Mouse (Mus musculus): ENCODE data around the gene 4930404H24Rik. TPM values are rescaled to one million over a fixed set of nuclear protein-coding genes. Genes with fewer than 3 reads are reported as not detected.

4930404H24Rik gene
- not detected in 2 replicates for polyA plus RNA-seq (2014; fragmentation: Nextera tagmentation; extraction: Ambion mirVana)

DNA sequence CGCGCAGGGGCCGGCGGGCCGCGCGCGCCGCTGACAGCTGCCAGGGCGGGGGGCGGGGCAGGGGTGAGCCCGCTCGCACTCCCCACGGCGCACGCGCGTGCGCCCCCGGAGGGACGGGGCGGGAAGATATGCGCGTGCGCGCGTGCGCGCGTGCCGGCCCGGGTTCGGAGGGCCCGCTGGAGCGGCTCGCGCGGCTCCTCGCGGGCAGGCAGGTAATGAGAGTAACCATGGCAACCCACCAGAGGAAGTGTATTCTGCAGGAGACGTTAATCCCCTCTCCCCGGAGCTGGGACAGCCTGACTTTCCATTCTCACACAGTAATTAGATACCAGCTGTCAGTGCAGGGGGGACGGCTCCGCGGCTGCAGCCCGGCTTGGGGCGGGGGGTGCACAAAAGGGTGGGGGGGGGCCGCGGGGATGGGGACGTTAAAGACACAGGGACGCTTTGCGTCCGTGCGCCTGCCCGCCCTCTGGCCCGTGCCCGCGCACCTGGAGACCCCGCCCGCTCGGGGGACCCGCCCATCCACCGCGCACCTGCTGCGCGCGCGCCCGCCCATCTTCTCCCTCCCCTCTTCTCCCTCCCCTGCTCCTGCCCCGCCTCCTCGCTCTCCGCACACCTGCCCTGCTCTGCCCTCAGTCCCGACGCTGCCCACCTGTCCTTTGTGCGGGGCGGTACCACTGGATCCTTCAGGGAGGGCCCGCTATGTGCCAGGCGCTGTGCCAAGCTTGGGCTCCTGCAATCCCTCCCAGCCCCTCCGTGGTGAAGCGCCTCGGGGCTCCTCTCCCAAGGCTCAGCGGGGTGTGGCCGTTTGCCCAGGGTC is at the start of gene 4930404H24Rik:
Gene 4930404H24Rik (plus strand): TSS at position 218 of the 820 bp plus-strand sequence.
- WGBS: 1% methylated on average over 49 of the region's 83 CpGs
- ATAC-seq (ENCODE audit: low FRiP score) (peak; percentile 76), DNase-seq (ENCODE audit: low spot score) (peak; percentile 90)
- H3K4me1 ChIP-seq (replicated peaks; ENCODE audit: control insufficient read depth, insufficient read depth, low read length): peaks cover 17% of the 10 kb centered on the region
- H3K36me3 ChIP-seq (ENCODE audit: control insufficient read depth, insufficient read depth, low read length): no peaks in the 10 kb centered on the region
- H3K4me2 ChIP-seq (replicated peaks; ENCODE audit: low read depth, low read length): peak within 1 kb of the TSS; percentile 99
- H3K9ac ChIP-seq (ENCODE audit: low read depth, low read length): peak within 1 kb of the TSS; percentile 60
- peak within 1 kb of the TSS; percentile 85 for H3K27ac ChIP-seq (ENCODE audit: low read depth, low read length)
- no peaks in the 10 kb centered on the region for H3K9me3 ChIP-seq (ENCODE audit: control insufficient read depth, low read length)
- H3K27me3 ChIP-seq (ENCODE audit: control insufficient read depth, insufficient read depth, low read length): peaks cover 16% of the 10 kb centered on the region
- H3K4me3 ChIP-seq (ENCODE audit: low read depth, low read length): peak within 1 kb of the TSS; percentile 56

DNA sequence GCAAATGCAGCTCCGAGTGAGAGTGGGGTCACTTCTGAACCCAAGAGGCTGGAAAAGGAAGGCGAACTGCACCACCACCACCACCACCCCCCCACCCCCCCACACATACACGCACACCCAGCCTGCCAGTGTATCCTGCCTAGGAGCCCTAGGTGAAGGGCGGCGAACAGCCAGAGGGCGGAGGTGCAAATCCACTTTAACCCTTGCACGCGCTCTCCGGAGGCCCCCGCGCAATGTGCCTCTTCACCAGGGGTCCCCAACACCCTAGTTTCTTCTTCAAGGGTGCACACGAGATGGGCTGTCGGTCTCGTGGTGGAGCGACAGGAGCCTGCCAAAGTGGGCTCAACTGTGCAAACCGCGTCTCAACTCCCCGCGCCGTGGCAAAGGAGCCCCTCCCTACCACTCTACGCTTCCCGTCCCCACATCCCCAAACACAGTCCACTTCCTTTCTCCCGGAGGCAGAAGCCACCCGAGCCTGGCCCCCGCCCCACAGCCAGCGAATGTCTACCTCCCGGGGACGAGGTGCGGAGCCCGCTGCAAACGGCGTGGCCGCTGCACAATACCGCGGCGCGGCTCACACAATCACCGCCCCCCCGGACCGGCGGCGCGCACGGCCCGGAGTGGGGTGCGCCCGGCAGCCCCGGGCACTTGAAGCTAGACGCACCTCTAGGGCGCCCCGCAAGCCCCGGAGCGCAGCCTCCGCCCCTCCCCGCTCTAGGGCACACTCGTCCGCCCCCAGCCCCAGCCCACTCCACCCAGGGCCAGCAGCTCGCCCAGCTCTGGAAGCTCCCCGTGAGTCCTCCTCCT is 49.0 kb upstream of the 4930404H24Rik start:
- peak overlapping the region; percentile 93 for H3K27ac ChIP-seq (ENCODE audit: low read depth, low read length)
- no peaks in the 10 kb centered on the region for H3K9me3 ChIP-seq (ENCODE audit: control insufficient read depth, low read length)
- H3K4me2 ChIP-seq (replicated peaks; ENCODE audit: low read depth, low read length): peak overlapping the region; percentile 96
- H3K9ac ChIP-seq (ENCODE audit: low read depth, low read length): peak overlapping the region; percentile 71
- under 1% methylated on average over 46 of the region's 59 CpGs for WGBS
- no peaks in the 10 kb centered on the region for H3K36me3 ChIP-seq (ENCODE audit: control insufficient read depth, insufficient read depth, low read length)
- no peak for DNase-seq (ENCODE audit: low spot score)
- peak overlapping the region; percentile 92 for H3K4me3 ChIP-seq (ENCODE audit: low read depth, low read length)
- peaks cover 10% of the 10 kb centered on the region for H3K4me1 ChIP-seq (replicated peaks; ENCODE audit: control insufficient read depth, insufficient read depth, low read length)
- H3K27me3 ChIP-seq (ENCODE audit: control insufficient read depth, insufficient read depth, low read length): no peaks in the 10 kb centered on the region
- ATAC-seq (ENCODE audit: low FRiP score): peak; percentile 75

DNA sequence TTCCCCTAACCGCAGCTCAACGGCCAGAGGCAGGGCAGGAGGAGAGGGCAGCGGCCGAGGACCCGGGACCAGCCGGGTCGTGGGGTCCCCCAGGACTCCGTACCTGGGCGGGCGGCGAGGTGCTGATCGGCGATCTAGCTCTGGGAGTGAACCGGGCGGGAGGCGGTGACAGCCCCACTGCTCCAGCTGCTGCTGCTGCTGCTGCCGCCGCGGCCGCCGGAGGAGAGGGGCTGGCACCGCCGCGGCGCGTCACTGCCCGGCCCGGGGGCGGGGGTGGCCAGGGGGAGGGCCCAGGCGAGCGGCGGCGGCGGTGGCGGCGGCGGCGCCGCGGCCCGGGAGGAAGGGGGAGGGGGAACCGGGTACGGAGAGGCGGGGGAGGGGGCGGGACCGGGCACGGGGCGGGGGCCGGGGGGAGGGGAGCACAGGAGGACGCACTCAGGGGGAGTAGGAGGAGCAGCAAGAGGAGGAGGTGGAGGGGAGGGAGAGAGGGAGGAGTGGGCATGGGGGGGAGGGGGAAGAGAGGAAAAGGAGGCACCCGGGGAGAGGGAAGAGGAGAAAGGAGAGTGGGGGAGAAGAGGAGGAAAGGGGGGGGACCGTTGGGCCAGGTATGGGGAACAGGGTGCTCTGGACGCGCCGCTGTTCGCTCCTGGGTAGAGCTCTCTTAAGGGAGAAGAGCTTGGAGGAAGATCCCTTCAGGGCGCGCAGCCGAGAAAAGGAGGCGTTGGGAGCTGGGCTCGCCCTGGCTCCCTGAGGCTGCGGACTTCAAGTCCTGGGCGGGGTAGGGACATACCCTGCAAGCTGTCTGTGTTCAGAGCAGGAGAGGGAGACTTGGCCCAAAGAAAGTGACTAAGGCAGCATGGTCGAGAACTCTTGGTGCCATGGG is 48.1 kb upstream of the 4930404H24Rik start:
- Histone ChIP-seq H3K4me1 (replicated peaks; ENCODE audit: control insufficient read depth, insufficient read depth, low read length) (peaks cover 10% of the 10 kb centered on the region), H3K4me3 (ENCODE audit: low read depth, low read length) (peak overlapping the region; percentile 92), H3K9ac (ENCODE audit: low read depth, low read length) (peak overlapping the region; percentile 77), H3K27ac (ENCODE audit: low read depth, low read length) (peak overlapping the region; percentile 93), H3K27me3 (ENCODE audit: control insufficient read depth, insufficient read depth, low read length) (no peaks in the 10 kb centered on the region), H3K9me3 (ENCODE audit: control insufficient read depth, low read length) (no peaks in the 10 kb centered on the region), H3K36me3 (ENCODE audit: control insufficient read depth, insufficient read depth, low read length) (no peaks in the 10 kb centered on the region), H3K4me2 (replicated peaks; ENCODE audit: low read depth, low read length) (peak overlapping the region; percentile 96)
- DNase-seq (ENCODE audit: low spot score): peak; percentile 82
- WGBS: under 1% methylated on average over 30 of the region's 64 CpGs
- ATAC-seq (ENCODE audit: low FRiP score): peak; percentile 75

DNA sequence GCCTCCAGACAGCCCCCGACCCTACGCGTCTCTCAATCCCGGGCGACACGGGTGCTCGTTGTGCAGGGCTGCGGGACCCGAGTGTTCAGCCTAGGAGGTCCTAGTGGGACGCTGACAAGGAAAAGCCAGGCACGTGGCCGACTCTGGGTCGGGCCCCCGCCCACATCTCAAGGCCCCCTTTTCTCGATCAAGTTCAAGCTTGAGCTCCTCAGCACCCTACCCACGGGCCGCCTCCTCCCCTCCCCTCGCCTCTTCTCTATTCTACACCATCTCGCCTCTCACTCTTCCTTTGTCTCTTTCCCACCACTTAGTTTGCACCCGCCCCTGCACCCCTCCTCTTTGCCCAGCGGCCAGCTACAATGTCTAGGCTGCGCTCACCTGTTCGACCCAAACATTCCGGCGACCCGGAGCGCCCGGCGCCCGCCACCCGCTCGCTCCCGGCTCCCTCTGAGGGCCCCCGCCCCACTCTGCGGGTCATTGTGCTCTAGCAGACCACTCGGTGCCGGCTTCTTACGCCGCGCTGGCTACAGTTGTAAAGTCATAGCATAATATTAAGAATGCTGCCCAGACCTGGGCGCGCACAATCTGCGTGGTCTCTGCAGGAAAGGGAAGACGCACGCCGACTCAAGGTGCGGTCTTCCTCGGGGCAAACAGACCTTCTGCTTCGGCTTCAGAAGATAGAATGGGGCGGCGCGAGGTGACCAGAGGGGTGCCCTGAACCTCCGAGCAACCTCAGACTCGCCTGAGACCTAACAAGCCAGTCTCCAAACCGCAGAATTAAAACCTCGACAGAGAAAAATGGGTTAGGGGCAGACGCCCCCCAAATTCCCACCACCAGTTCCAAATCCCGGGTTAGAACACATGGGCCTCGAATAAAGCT is 47.2 kb upstream of the 4930404H24Rik start:
- H3K27me3 ChIP-seq (ENCODE audit: control insufficient read depth, insufficient read depth, low read length): no peaks in the 10 kb centered on the region
- H3K36me3 ChIP-seq (ENCODE audit: control insufficient read depth, insufficient read depth, low read length): no peaks in the 10 kb centered on the region
- peak overlapping the region; percentile 93 for H3K27ac ChIP-seq (ENCODE audit: low read depth, low read length)
- DNase-seq (ENCODE audit: low spot score) (peak; percentile 75), ATAC-seq (ENCODE audit: low FRiP score) (peak; percentile 63)
- H3K9ac ChIP-seq (ENCODE audit: low read depth, low read length): peak overlapping the region; percentile 77
- peaks cover 10% of the 10 kb centered on the region for H3K4me1 ChIP-seq (replicated peaks; ENCODE audit: control insufficient read depth, insufficient read depth, low read length)
- H3K4me2 ChIP-seq (replicated peaks; ENCODE audit: low read depth, low read length): peak overlapping the region; percentile 96
- peak overlapping the region; percentile 92 for H3K4me3 ChIP-seq (ENCODE audit: low read depth, low read length)
- no peaks in the 10 kb centered on the region for H3K9me3 ChIP-seq (ENCODE audit: control insufficient read depth, low read length)
- under 1% methylated on average over 58 of the region's 59 CpGs for WGBS

DNA sequence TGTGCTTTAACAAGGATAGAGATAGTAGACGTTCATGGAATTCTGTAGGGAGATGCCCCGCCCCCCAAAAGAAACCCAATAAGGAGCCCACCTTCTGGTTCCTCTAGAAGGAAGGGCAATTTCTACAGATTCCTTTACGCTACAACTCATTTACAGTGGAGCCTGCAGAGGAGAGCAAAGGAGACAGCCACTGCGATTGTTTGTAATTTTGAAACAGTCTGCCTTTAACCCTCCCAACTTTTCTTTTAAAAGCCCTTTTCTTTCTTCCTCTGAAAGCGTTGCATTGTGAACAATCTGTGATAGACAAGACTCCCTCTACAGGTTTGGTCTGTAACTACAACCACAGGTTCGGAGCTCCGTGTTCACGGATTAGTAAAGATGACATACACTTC is 46.6 kb upstream of the 4930404H24Rik start:
- Histone ChIP-seq H3K9ac (ENCODE audit: low read depth, low read length) (peak overlapping the region; percentile 77), H3K27ac (ENCODE audit: low read depth, low read length) (peak overlapping the region; percentile 93; the same call in 1 of the 2 replicates), H3K36me3 (ENCODE audit: control insufficient read depth, insufficient read depth, low read length) (no peaks in the 10 kb centered on the region), H3K27me3 (ENCODE audit: control insufficient read depth, insufficient read depth, low read length) (no peaks in the 10 kb centered on the region), H3K4me1 (replicated peaks; ENCODE audit: control insufficient read depth, insufficient read depth, low read length) (peaks cover 10% of the 10 kb centered on the region), H3K4me3 (ENCODE audit: low read depth, low read length) (peak overlapping the region; percentile 92), H3K4me2 (replicated peaks; ENCODE audit: low read depth, low read length) (peak overlapping the region; percentile 96), H3K9me3 (ENCODE audit: control insufficient read depth, low read length) (no peaks in the 10 kb centered on the region)
- WGBS: under 1% methylated on average over 8 of the region's 8 CpGs
- DNase-seq (ENCODE audit: low spot score): peak; percentile 82
- no peak for ATAC-seq (ENCODE audit: low FRiP score)

DNA sequence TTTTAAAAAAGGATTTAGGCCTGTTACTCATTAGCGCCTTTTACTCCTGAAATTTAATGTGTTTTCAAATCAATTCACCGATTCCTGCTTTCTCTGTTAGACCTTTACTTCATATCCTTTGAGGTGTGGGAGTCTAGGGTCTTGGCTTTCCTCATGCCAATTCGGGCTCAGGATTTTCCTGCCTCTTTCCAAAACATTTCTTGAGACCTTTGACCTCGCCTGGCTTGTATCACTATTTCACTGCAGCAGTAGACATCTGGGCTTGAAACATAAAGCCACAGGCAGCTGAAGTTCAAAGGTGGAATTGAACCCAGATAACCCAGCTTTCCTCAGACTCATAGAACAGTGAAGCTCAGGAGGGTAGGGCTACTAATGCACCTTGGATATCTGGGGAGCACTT is 46.1 kb upstream of the 4930404H24Rik start:
- ATAC-seq (ENCODE audit: low FRiP score) (no peak), DNase-seq (ENCODE audit: low spot score) (no peak)
- no peaks in the 10 kb centered on the region for H3K36me3 ChIP-seq (ENCODE audit: control insufficient read depth, insufficient read depth, low read length)
- WGBS: 21% methylated on average over 4 of the region's 4 CpGs
- no peaks in the 10 kb centered on the region for H3K9me3 ChIP-seq (ENCODE audit: control insufficient read depth, low read length)
- H3K4me3 ChIP-seq (ENCODE audit: low read depth, low read length): no peak overlapping the region
- H3K4me2 ChIP-seq (replicated peaks; ENCODE audit: low read depth, low read length): no peak overlapping the region; the same call in 1 of the 2 replicates
- peaks cover 6% of the 10 kb centered on the region for H3K4me1 ChIP-seq (replicated peaks; ENCODE audit: control insufficient read depth, insufficient read depth, low read length)
- no peaks in the 10 kb centered on the region for H3K27me3 ChIP-seq (ENCODE audit: control insufficient read depth, insufficient read depth, low read length)
- no peak overlapping the region for H3K9ac ChIP-seq (ENCODE audit: low read depth, low read length)
- H3K27ac ChIP-seq (ENCODE audit: low read depth, low read length): no peak overlapping the region

DNA sequence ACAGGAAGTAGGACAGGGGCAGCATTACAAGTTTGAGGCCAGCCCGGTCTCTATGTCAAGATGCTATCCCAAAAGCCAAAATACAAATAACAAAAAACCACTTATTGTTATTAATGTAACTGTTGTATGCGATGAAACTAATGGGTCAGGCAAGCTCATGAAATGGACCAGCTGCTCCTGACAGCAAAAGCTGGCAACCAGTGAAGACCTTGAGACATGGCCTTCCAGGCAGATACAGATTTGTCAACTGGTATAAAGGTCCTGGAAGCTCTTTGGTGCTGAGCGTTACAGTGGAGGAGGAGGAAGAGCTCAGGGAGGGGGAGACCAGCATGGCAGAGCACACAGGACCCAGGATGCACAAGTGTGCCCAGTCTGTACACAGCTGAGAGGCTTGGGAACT is 44.9 kb upstream of the 4930404H24Rik start:
- Histone ChIP-seq H3K36me3 (ENCODE audit: control insufficient read depth, insufficient read depth, low read length) (no peaks in the 10 kb centered on the region), H3K4me1 (replicated peaks; ENCODE audit: control insufficient read depth, insufficient read depth, low read length) (peaks cover 3% of the 10 kb centered on the region; the same call in 1 of the 2 replicates), H3K4me2 (replicated peaks; ENCODE audit: low read depth, low read length) (no peak overlapping the region), H3K9me3 (ENCODE audit: control insufficient read depth, low read length) (no peaks in the 10 kb centered on the region), H3K27me3 (ENCODE audit: control insufficient read depth, insufficient read depth, low read length) (no peaks in the 10 kb centered on the region), H3K9ac (ENCODE audit: low read depth, low read length) (no peak overlapping the region), H3K27ac (ENCODE audit: low read depth, low read length) (no peak overlapping the region), H3K4me3 (ENCODE audit: low read depth, low read length) (no peak overlapping the region)
- no peak for ATAC-seq (ENCODE audit: low FRiP score)
- WGBS: 89% methylated on average over 3 of the region's 3 CpGs
- DNase-seq (ENCODE audit: low spot score): no peak

All from hindbrain, embryonic 11.5 days (tissue).